Mouse (Mus musculus) layer of hippocampus, postnatal 14 days (tissue): ENCODE data around the gene H2al1k. TPM values are rescaled to one million over a fixed set of nuclear protein-coding genes. Genes with fewer than 3 reads are reported as not detected.
A peak's percentile ranks its signal among the peaks of the same experiment; 100 is the strongest.
"Not testable (repeated sequence)": the region's sequence is repeated elsewhere in the genome, so short reads cannot be mapped to it uniquely, and the experiment has no call there.

Experiments used
- DNase-seq, 2 experiments: peaks; one replicate each; pipeline ENCODE4 v3.0.0; 2021 to 2022; ENCODE audit warnings: low spot score in 2 of 2, mixed read lengths in 1 of 2
- long read RNA-seq, 2 experiments: library from polyadenylated mRNA; stranded (forward); transcript quantifications; one replicate each; pipeline ENCODE4 v2.0.0; 2021
- total RNA-seq, 2 experiments: library from RNA; stranded (reverse); gene quantifications; 2 replicates each; pipeline ENCODE4 v1.2.3; 2021

The H2al1k gene
- 1 to 10 TPM in 1 of 2 experiments, not detected in 1; 1.5 TPM for total RNA-seq
- long read RNA-seq, experiment 1: 0 reads
- long read RNA-seq, experiment 2: 0 reads

DNA sequence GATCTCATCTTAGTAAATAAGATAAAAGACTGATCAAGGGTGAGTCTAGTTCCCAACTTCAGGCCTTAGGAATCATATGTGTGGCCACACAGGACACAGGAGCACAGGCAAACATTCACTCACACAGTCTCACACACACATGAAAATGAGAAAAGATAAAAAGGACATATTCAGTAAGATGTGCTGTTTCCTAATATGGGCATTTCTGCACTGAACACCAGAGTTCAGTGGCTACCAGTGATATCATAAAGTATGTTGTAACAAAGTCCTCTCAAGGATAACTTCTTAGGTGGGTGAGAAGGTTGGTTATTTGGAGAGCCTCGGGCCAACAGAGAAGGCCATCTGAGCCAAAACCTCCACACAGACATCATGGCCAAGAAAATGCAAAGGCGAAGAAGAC lies at the start of gene H2al1k:
Gene H2al1k (plus strand): TSS at position 301 of the 400 bp plus-strand sequence.
- not testable (repeated sequence) for DNase-seq

DNA sequence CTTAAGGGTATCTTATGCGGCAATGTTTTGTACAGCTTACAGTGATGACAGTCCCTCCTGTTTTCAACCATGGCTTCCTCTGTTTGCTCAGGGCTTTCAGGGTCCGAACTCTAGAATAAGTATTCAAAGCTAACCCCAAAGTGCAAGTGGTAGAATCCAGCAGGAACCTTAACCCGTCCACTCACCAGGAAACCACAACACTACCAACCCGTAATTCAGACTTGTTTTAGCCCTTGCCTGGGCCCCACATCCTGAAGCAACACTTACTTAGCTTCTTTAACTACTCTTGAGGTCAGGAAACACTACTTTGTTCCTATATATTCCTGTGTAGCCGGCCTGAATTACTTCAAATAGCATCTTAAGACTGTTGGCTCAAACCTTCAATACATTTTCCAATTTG lies 47.6 kb upstream of the H2al1k start:
- no peak for DNase-seq

DNA sequence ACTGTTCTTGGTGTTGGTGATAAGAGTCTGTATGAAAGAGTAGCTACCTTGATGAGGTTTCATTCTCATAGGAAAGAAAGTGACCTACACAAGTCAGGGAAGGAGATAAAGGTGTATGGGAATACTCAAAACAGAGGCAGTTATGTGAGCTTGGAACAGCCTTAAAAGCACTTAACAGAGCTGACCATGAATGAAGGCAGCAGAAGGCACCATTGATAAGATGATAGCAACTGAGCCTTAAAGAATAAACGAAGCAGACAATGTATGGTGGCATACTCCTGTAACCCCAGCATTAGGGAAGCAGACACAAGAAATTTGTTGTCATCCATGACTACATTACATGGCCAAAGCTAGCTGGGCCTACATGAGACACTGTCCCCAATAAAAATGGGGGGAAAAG lies 47.0 kb upstream of the H2al1k start:
- no peak for DNase-seq

DNA sequence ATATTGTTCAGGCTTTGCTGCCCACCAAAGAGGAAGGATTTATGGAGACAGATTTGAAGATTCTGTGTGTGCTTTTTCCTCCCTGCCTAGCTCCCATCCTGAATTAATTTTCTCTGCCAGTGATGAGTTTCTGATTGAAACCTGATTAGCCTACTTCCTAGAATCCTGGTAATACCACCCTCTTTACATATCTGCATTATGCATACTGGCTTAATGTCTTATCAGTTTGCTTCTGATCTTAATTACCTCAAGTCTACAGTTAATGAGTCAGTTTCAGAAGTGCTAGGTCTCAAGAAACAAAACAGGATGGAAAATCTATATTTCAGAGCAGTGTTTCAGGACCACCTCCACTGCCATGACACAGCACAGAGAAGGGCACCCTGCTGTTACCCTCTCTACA lies 34.0 kb upstream of the H2al1k start:
- not testable (repeated sequence) for DNase-seq

DNA sequence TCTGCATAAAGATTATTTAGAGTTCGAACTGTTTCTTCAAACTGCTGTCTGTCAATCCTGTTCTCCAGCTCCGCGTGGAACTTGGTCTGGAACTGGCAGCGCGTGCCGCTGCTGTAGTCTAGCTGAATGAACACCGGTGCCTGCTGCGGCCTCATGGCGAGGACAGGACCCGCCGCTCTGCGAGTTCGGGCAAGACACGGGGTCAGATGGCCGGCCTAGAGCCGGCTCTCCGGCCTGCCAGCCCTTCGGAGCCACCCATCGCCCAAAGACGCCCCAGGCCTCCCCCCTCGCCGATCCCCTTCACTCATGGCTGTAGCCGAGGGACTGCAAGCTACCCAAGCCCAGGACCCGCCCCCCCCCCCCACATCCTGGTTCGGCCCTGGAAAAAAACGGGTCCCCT lies 22.5 kb upstream of the H2al1k start:
- DNase-seq: not testable (repeated sequence)

DNA sequence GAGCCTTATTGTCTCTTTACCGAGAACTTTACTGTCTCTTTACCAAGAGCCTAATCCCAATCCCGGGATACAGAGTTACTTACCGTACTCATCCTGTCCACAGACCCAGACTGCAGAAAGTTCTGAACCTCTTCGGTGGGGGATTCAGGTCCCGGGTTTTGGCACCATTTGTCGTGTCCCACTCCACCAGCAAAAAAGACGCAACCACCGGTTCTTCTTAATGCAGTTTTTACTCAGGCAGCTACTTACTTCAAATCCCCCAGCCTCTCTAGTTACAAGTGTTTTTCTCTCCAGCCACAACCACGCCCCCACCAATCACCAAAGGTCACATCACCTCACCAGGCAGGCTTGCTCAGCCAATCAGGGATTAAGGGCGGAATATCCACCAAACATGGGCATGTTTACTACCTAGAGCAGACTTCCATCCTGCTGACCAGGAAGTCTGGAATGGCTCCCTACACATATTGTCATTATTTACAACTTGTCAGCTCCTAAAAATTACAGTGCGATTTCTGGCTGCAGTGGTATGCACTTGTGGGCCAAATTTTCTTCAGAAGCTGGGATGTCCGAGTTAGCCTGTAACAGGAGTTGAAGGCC lies 18.0 kb upstream of the H2al1k start:
- not testable (repeated sequence) for DNase-seq

DNA sequence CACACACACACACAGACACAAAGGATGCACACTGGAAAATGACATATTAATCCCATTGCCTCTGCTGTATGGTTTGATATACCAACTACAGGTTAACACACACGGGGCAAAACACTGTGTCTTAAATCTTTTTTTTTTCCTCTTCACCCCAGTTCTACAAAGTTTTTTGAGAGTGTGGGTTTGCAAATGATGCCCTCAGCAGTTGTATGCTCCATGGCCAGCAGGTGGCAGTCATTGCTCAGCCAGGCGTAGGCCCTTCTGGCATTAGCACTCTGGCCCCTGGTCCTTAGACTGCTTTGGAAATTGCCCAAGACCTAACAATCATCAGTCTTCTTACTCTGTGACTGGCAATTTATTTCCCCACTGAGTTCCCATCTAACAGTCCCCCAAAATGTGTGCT lies 17.4 kb upstream of the H2al1k start:
- peak in 1 of 2 experiments; percentile 19 for DNase-seq

DNA sequence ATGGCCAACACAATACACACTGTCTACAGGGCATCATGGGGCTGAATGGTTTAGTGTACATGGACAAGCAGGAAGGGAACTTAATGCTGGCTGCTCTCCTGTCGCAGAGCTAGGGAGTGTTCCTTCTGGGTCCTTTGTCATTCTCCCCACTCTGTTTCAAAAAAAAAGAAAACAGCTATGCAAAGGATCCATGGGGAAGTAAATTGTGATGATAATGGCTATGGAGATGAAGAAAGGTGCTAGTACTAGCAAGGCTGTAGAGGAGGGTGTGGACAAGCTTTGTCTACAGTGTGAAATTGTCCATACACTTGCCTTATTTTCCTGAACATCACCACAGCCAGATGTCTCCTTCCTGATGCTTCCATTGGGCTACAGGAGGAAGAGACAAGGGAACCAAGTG lies 15.4 kb upstream of the H2al1k start:
- DNase-seq: not testable (repeated sequence)

DNA sequence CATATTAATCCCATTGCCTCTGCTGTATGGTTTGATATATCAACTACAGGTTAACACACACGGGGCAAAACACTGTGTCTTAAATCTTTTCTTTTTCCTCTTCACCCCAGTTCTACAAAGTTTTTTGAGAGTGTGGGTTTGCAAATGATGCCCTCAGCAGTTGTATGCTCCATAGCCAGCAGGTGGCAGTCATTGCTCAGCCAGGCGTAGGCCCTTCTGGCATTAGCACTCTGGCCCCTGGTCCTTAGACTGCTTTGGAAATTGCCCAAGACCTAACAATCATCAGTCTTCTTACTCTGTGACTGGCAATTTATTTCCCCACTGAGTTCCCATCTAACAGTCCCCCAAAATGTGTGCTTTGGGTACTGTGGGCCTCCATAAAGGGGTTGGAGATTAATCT lies 23.6 kb downstream of the H2al1k start:
- DNase-seq: peak in 1 of 2 experiments; percentile 4

DNA sequence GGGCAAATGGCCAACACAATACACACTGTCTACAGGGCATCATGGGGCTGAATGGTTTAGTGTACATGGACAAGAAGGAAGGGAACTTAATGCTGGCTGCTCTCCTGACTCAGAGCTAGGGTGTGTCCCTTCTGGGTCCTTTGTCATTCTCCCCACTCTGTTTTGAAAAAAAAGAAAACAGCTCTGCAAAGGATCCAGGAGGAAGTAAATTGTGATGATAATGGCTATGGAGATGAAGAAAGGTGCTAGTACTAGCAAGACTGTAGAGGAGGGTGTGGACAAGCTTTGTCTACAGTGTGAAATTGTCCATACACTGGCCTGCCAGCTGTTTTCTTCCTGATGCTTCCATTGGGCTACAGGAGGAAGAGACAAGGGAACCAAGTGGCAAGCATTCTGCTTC lies 25.5 kb downstream of the H2al1k start:
- not testable (repeated sequence) for DNase-seq

Other genes starting within 250 kb of the H2al1k start
- gene 4930402K13Rik, start 246.1 kb upstream of the H2al1k start, total RNA-seq: not detected
- gene Lancl3, start 150.7 kb upstream of the H2al1k start, total RNA-seq: 1 to 10 TPM; 3.7 to 4.7 TPM
- gene Gm14862, start 93.7 kb upstream of the H2al1k start, total RNA-seq: not detected
- gene Xk, start 77.9 kb upstream of the H2al1k start, total RNA-seq: 10 to 100 TPM in 1 of 2 experiments, 1 to 10 TPM in 1; 8.4 to 11.9 TPM
- gene H2al1m, start 66.9 kb upstream of the H2al1k start, total RNA-seq: 1 to 10 TPM in 1 of 2 experiments, not detected in 1; 1.4 TPM
- gene Cybb, start 137.1 kb downstream of the H2al1k start, total RNA-seq: under 1 TPM; 0.21 to 0.83 TPM
- gene H2al1o, start 221.8 kb downstream of the H2al1k start, total RNA-seq: not detected